Mouse (Mus musculus): ENCODE measurements around the gene Phf8. TPM values are rescaled to one million over a fixed set of nuclear protein-coding genes. Genes with fewer than 3 reads are reported as not detected.

Phf8 gene
- polyA plus RNA-seq, 2 experiments = 4.4 to 5.0 TPM

- WGBS (ENCODE audit: insufficient replicate concordance) = 77% methylated on average over 5 of the region's 5 CpGs
- H3K4me3 ChIP-seq (ENCODE audit: insufficient read depth in 1 of 2, low read depth in 2 of 2, low read length in 2 of 2) = no peak overlapping the region
- TF ChIP-seq CTCF (IDR thresholded peaks at IDR 0.05; ENCODE audit: low read depth) = no peak
- TF ChIP-seq EP300 (IDR thresholded peaks at IDR 0.05; ENCODE audit: low read depth) = no peak
- no peak for ATAC-seq (ENCODE audit: insufficient read depth)
- H3K27me3 ChIP-seq (ENCODE audit: control insufficient read depth, insufficient read depth, low read length) = no peaks in the 10 kb centered on the region
- no peak overlapping the region for H3K4me2 ChIP-seq (ENCODE audit: low read depth)
- DNase-seq (ENCODE audit: low read depth in 3 of 3, low spot score in 3 of 3) = no peak
- no peak overlapping the region for H3K9ac ChIP-seq (replicated peaks)
- H3K9me3 ChIP-seq (ENCODE audit: control insufficient read depth, low read length) = no peaks in the 10 kb centered on the region
- no peaks in the 10 kb centered on the region for H3K36me3 ChIP-seq (replicated peaks; ENCODE audit: control insufficient read depth, insufficient read depth, low read depth)
- H3K27ac ChIP-seq = no peak overlapping the region
- no peaks in the 10 kb centered on the region for H3K4me1 ChIP-seq (replicated peaks; ENCODE audit: control insufficient read depth in 2 of 2, insufficient read depth in 2 of 2, low read length in 1 of 2)
These were observed 154.2 kb downstream of the Phf8 start for GRCm38 (mm10) chrX:151674492-151675171.

Other genes starting within 250 kb of the Phf8 start
- 0.42 and 0.48 TPM in 2 replicates for gene Fam120c, start 176.5 kb upstream of the Phf8 start, polyA plus RNA-seq (2012; rRNA removed)
- 0.76 TPM in 2 replicates for gene Fam120c, start 176.5 kb upstream of the Phf8 start, polyA plus RNA-seq (2014; fragmentation: Nextera tagmentation; extraction: Ambion mirVana)

All from liver, embryonic 14.5 days (tissue).